Mouse (Mus musculus) forebrain, embryonic 12.5 days (tissue): ENCODE data around the gene Zfp59. TPM values are rescaled to one million over a fixed set of nuclear protein-coding genes. Genes with fewer than 3 reads are reported as not detected.
"Not testable (repeated sequence)": the region's sequence is repeated elsewhere in the genome, so short reads cannot be mapped to it uniquely, and the experiment has no call there.

Experiments used
- ATAC-seq: fragments of 200-750 bp; cut with Nextera tagmentation; 2 replicates; pipeline ENCODE4 v1.8.0; 2017; ENCODE audit warnings: moderate TSS enrichment; ENCODE audit not compliant: low FRiP score
- H3K27ac ChIP-seq: fragments of 300-500 bp; sonication (generic); 2 replicates; pipeline ENCODE4 v1.5.1; 2016; ENCODE audit warnings: mild to moderate bottlenecking
- H3K27me3 ChIP-seq: fragments of 300-500 bp; sonication (generic); 2 replicates; pipeline ENCODE4 v1.6.1; 2016; ENCODE audit warnings: mild to moderate bottlenecking
- H3K36me3 ChIP-seq: fragments of 300-500 bp; sonication (generic); replicated peaks from 2 replicates; pipeline ENCODE4 v1.6.1; 2016; ENCODE audit warnings: mild to moderate bottlenecking
- H3K4me1 ChIP-seq: fragments of 300-500 bp; sonication (generic); 2 replicates; pipeline ENCODE4 v1.6.1; 2016
- H3K4me2 ChIP-seq: fragments of 300-500 bp; sonication (generic); 2 replicates; pipeline ENCODE4 v1.6.1; 2016; ENCODE audit warnings: mild to moderate bottlenecking, moderate library complexity
- H3K4me3 ChIP-seq: fragments of 300-500 bp; sonication (generic); replicated peaks from 2 replicates; pipeline ENCODE4 v1.5.1; 2016; ENCODE audit warnings: mild to moderate bottlenecking
- H3K9ac ChIP-seq: fragments of 300-500 bp; sonication (generic); 2 replicates; pipeline ENCODE4 v1.6.1; 2016; ENCODE audit warnings: mild to moderate bottlenecking
- H3K9me3 ChIP-seq: fragments of 300-500 bp; sonication (generic); 2 replicates; pipeline ENCODE4 v1.6.1; 2016
- WGBS: fragments of 180-500 bp; shearing (Covaris S2); methylation state at CpG from one replicate; pipeline ENCODE4 v1.1.7; 2016; 5-methylcytosine and 5-hydroxymethylcytosine counted together
- polyA plus RNA-seq: library from polyadenylated mRNA; unstranded; fragments of >200 nt; fragmentation: Nextera tagmentation; extraction: Ambion mirVana; gene quantifications from 2 replicates; pipeline ENCODE4 v1.2.1, GENCODE M21; 2016

Zfp59 gene
- polyA plus RNA-seq, 1 experiment from 2014 or later, result 11.7 TPM

DNA sequence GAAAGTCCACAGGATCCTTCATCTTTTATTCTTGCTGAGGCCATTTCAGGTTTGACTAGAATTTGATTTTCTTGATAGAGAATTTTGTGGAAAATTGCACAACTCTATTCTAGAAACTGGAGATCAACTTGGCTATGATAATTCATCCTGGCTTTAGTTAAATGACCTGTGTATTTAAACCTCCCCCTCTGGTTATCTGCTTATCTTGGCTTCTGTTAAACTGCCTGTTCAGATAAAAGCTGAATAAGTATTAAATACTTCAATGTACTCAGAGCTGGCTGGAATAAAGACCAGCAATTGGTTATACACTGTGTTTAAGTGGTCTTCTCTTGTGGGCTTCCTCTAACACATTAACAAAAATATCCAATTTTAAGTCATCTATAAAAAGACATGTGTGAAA is 15.8 kb upstream of the Zfp59 start:
- Histone ChIP-seq H3K4me3 (no peak overlapping the region), H3K36me3 (peaks cover 28% of the 10 kb centered on the region), H3K9me3 (0 out of 2 replicates have a peak, but pooled peaks cover 4% of the 10 kb centered on the region), H3K27ac (no peak overlapping the region), H3K4me2 (no peak overlapping the region), H3K9ac (no peak overlapping the region), H3K4me1 (no peaks in the 10 kb centered on the region), H3K27me3 (no peaks in the 10 kb centered on the region)
- no peak for ATAC-seq

DNA sequence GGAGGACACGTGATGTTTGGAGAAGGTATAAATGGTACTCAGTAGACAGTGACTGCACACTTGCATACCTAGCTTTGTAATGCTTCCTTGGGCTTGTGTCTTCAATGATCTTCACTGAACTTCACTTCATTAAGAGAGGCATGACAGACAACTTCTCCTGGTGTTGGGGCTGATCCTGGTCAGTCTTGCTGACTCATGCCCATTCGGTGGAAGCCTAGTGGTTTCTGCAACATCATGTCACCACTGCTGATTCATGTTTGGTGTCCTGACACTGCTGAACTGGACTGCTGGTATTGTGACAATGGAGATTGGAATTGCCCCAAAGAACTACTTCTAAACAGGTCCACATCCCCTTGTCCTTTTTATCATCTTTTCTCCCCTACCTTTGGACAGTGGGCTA is 4.3 kb upstream of the Zfp59 start:
- no peak overlapping the region for H3K9ac ChIP-seq
- no peak overlapping the region for H3K27ac ChIP-seq
- H3K27me3 ChIP-seq, result peaks cover 5% of the 10 kb centered on the region; the same call in 1 of the 2 replicates
- H3K4me3 ChIP-seq, result no peak overlapping the region
- WGBS, result 91% methylated on average over 2 of the region's 2 CpGs
- H3K36me3 ChIP-seq, result no peaks in the 10 kb centered on the region
- H3K4me2 ChIP-seq, result no peak overlapping the region
- H3K9me3 ChIP-seq, result no peaks in the 10 kb centered on the region
- H3K4me1 ChIP-seq, result peaks cover 3% of the 10 kb centered on the region
- no peak for ATAC-seq

DNA sequence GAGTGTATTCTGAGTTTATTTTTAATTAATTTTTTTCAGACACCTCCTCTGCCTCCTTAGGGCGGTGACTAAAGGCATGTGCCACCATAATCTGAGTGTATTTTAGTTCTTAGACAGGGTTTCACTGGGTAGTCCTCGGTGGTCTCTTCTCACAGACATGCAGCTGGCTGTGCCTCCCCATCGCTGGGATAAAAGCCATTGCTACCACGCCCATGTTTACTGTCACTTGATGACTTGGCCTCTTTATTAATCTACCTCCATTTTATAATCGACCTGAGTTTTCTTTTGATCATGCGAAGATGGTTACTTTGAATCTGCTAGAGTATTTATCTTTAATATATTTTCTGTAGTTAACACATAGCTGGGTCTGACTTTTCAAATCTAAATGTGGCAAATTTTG is 511 bp upstream of the Zfp59 start:
- Histone ChIP-seq H3K4me2 (peak overlapping the region; percentile 62), H3K27me3 (no peaks in the 10 kb centered on the region), H3K36me3 (no peaks in the 10 kb centered on the region), H3K9ac (peak overlapping the region; percentile 66), H3K27ac (peak overlapping the region; percentile 85), H3K4me3 (peak overlapping the region; percentile 58), H3K9me3 (no peaks in the 10 kb centered on the region), H3K4me1 (peaks cover 14% of the 10 kb centered on the region)
- WGBS, result 30% methylated on average over 6 of the region's 6 CpGs
- ATAC-seq, result peak; percentile 34; the same call in 1 of the 2 replicates

DNA sequence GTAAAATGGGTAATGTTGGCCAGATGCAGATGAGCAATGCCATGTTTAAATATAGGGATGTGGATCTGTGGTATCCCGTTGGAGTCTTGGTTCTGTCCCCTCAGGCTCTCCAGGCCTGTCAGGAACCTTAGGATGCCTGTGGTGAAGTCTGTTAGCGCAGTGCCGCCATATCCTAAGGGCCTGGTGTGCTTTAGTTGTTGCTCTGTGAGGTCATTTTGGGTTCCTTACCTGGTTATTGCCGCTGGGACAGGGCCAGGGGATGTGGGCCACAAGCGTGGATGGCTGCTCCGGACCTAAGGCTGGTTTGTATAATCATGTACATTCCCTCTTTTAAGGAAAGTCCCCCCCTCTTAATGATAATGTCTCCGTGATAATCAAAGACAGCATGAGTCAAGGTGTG is 1.2 kb downstream of the Zfp59 start:
- Histone ChIP-seq H3K4me2 (peak overlapping the region; percentile 62), H3K4me3 (no peak overlapping the region; the same call in 1 of the 2 replicates), H3K9me3 (no peaks in the 10 kb centered on the region), H3K4me1 (peaks cover 14% of the 10 kb centered on the region), H3K36me3 (peaks cover 5% of the 10 kb centered on the region), H3K27ac (no peak overlapping the region), H3K9ac (peak overlapping the region; percentile 66; the same call in 1 of the 2 replicates), H3K27me3 (no peaks in the 10 kb centered on the region)
- WGBS, result 92% methylated on average over 7 of the region's 7 CpGs
- ATAC-seq, result no peak

DNA sequence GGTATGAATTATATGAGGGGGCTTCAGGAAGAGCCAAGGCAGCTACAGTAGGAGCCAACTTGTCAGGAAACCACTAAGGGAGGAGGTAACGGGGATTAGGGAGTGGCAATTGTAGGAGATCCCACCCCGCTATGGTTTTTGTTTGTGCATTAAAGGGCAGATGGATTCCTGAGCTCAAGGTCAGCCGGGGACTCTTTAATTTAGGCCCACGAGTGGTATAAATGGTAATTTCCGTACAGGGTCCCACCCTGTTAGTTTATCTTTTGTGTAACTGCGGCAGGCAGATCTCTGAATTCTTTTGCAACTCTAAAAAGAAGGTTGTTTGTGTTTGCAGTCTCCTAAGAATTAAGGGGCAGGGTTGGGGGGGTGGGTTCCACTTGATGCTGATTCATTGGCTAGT is 1.7 kb downstream of the Zfp59 start:
- WGBS, result 85% methylated on average over 6 of the region's 6 CpGs
- Histone ChIP-seq H3K27ac (no peak overlapping the region), H3K4me1 (peaks cover 14% of the 10 kb centered on the region), H3K36me3 (peaks cover 10% of the 10 kb centered on the region), H3K4me2 (no peak overlapping the region), H3K27me3 (no peaks in the 10 kb centered on the region), H3K9me3 (no peaks in the 10 kb centered on the region), H3K4me3 (no peak overlapping the region), H3K9ac (no peak overlapping the region)
- ATAC-seq, result no peak

DNA sequence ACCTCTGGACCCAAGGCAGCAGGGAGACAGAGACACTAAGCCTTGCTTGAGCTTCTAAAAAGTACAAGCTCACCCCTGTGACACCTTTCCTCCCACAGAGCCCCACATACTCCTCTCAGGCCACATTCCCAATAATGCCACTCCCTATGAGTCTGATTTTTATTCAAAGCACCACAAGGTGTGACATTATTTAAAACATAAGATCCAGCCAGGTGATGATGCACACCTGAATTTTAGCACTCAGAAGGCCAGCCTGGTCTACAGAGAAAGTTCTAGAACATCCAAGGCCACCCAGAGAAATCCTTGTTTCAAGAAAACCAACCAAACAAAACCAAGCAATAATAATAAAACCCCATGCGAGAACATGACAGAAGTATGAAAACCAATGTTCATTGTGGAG is 18.8 kb downstream of the Zfp59 start, which contains the start of gene Zfp607a:
Zfp607a (plus strand) TSS at position 301 of the 400 bp plus-strand sequence.
- WGBS, result 100% methylated on average over 1 of the region's 1 CpGs
- Histone ChIP-seq H3K4me2 (no peak within 1 kb of the TSS), H3K9ac (no peak within 1 kb of the TSS), H3K27me3 (no peaks in the 10 kb centered on the region), H3K36me3 (peaks cover 28% of the 10 kb centered on the region), H3K27ac (no peak within 1 kb of the TSS), H3K4me3 (no peak within 1 kb of the TSS), H3K9me3 (no peaks in the 10 kb centered on the region), H3K4me1 (peaks cover 21% of the 10 kb centered on the region)
- ATAC-seq, result no peak

DNA sequence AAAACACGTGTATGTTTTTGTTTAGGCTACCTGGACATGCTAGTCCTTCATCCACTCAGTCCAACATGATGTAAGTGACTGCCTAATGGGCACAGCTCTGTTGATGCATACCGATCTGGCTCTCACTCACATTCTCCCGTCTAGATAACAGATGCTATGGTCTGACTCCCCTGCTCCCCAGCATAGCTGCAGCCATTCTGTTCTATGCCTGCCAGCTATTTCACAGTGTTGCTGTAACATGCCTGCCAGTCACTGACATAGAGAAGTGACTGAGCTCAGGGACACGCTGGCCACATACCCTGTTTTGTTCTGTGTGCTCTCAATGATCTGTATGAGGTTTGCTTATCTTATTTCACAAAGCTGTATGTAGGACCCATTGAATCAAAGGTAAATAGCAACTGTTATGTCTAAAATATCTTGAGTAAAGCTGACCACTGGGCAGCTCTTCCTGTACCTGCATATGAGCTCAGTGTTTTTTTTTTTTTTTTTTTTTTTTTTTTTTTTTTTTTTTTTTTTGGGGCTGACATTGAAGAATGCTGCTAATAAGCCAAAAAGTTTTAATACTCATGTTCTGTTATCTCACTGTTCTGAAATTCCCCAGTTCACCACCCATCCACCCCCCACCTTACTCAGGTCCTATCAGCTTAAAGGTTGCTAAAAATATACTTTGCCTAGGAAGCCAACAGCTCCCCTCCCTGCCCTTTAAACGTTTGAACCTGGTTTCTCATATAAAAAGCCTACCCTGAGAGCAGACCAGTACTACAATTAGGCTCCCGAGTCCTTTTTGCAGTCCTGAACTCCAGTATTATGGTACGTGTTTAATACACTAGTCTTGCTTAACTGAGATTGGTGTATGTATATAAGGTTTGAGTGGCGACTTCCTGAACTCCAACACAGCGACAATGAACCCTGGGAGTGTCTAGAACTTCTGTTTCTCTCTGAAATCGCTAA is 21.2 kb downstream of the Zfp59 start:
- 31% methylated on average over 10 of the region's 10 CpGs for WGBS
- peaks cover 24% of the 10 kb centered on the region for H3K36me3 ChIP-seq
- no peaks in the 10 kb centered on the region for H3K9me3 ChIP-seq
- H3K4me2 ChIP-seq, result peak overlapping the region; percentile 81
- ATAC-seq, result no peak
- H3K27me3 ChIP-seq, result no peaks in the 10 kb centered on the region
- 0 out of 2 replicates have a peak overlapping the region, but pooled peaks have one; percentile 38 for H3K27ac ChIP-seq
- H3K4me1 ChIP-seq, result peaks cover 21% of the 10 kb centered on the region
- H3K4me3 ChIP-seq, result peak overlapping the region; percentile 55
- peak overlapping the region; percentile 75 for H3K9ac ChIP-seq

DNA sequence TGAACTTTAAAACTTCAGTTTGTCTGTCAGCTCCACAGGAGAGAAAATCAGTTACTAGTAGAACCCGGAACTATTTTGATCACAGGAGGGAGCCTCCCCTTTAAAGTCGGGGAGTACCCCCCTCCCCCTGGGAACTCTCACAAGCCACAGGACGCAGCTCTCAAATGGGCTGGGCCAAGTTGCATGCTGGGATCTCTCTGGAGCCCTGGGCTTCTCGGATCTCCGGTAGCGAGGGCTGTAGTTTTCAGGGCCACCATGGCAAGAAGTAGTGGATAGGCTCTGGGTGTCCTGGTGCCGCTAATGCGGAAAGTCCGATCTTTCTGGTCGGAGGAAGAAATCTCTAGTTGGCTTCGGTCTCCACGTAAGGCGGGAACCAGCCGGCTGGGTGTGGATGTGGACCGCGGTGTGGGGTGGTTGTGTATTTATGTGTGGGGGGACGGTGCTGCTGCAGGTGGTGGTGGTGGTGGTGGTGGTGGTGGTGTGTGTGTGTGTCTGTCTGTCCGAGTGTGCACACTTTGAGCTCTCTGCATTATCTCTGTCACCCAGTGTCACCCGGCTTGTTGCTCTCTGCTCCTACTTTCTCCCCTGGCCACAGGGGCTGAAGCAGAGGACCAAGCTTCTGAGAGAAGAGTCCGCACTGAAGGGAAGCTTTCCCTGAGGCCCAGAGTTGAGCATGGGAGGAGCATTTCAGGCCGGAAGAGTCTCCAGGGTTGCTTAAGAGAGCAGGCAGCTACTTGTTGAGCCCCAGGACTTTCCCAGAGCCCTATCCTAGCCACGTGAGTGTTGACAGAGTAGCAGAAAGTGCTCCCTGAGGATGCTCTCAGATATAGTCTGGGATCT is 22.2 kb downstream of the Zfp59 start:
- peak overlapping the region; percentile 75 for H3K9ac ChIP-seq
- under 1% methylated on average over 22 of the region's 22 CpGs for WGBS
- peak overlapping the region; percentile 55 for H3K4me3 ChIP-seq
- no peaks in the 10 kb centered on the region for H3K27me3 ChIP-seq
- H3K4me2 ChIP-seq, result peak overlapping the region; percentile 81
- ATAC-seq, result peak; percentile 83
- peaks cover 21% of the 10 kb centered on the region for H3K4me1 ChIP-seq
- no peaks in the 10 kb centered on the region for H3K9me3 ChIP-seq
- peak overlapping the region; percentile 38; the same call in 1 of the 2 replicates for H3K27ac ChIP-seq
- peaks cover 21% of the 10 kb centered on the region for H3K36me3 ChIP-seq

DNA sequence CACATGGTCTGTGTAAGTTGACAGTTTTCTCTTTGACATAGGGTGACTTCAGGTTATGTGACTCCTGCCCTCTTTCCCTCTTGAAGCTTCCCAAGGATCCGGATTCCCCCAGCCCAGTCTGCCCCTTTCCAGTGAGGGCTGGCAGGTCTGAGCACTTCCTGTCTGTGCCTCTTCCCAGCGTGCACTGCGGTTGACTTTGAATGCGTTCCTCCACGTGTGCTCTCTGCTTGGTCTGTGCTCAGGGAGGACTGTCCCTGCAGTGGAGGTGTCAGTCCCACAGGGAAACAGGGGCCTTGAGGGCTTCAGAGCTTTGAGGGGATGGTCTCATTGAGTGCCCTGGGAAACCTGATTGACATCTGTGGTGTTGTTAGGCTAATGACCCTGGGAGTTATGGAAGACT is 24.2 kb downstream of the Zfp59 start:
- not testable (repeated sequence) for ATAC-seq, H3K4me3 ChIP-seq, H3K9me3 ChIP-seq, H3K27ac ChIP-seq, H3K27me3 ChIP-seq, H3K4me2 ChIP-seq, H3K9ac ChIP-seq
- H3K4me1 ChIP-seq, result peaks cover 21% of the 10 kb centered on the region
- 91% methylated on average over 5 of the region's 5 CpGs for WGBS
- H3K36me3 ChIP-seq, result peaks cover 29% of the 10 kb centered on the region

DNA sequence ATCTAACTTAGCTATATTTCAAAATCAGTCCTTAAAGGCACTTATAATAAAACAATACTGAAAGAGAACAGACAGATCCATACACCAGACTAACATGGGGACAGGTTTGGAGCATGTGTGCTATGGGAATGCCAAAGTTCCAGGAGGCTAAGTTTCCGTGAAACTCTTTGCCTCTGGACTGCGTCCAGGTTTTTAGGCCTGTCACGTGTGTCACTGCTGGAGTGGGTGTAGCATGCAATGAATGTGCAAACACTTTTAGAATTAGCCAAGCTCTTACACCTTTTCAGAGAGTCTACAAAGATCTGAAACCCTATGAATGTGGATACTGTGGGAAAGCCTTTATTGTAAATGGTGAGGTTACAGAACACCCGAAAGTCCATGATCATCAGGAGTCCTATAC is 43.3 kb downstream of the Zfp59 start:
- H3K4me3 ChIP-seq, result no peak overlapping the region
- no peak for ATAC-seq
- H3K9me3 ChIP-seq, result no peaks in the 10 kb centered on the region; the same call in 1 of the 2 replicates
- peaks cover 61% of the 10 kb centered on the region for H3K36me3 ChIP-seq
- no peak overlapping the region for H3K4me2 ChIP-seq
- no peak overlapping the region for H3K27ac ChIP-seq
- H3K4me1 ChIP-seq, result no peaks in the 10 kb centered on the region
- no peak overlapping the region for H3K9ac ChIP-seq
- WGBS, result 95% methylated on average over 4 of the region's 4 CpGs
- no peaks in the 10 kb centered on the region for H3K27me3 ChIP-seq

DNA sequence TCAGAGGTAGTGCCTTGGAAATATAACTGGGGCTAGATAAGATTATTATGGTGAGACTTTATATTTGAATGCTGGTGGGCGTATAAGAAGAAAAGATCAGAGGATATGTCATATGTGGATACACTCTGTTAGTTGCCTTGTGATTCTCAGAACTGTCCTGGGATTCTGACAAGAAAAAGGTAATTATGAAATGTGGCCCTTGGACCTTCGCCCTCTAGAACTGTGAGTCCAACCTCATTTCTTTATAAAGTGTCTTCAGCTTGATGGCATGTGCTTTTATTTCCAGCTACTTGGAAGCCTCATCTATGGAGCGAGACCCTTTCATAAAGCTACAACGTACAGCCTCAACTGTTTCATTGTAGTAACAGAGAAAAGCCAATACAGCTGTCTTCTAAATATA is 62.2 kb downstream of the Zfp59 start:
- H3K36me3 ChIP-seq, result no peaks in the 10 kb centered on the region
- H3K4me1 ChIP-seq, result no peaks in the 10 kb centered on the region
- 0 out of 2 replicates have a peak, but pooled peaks cover 8% of the 10 kb centered on the region for H3K9me3 ChIP-seq
- H3K27ac ChIP-seq, result no peak overlapping the region
- no peaks in the 10 kb centered on the region for H3K27me3 ChIP-seq
- ATAC-seq, result no peak
- H3K4me2 ChIP-seq, result no peak overlapping the region
- no peak overlapping the region for H3K9ac ChIP-seq
- H3K4me3 ChIP-seq, result no peak overlapping the region
- 90% methylated on average over 4 of the region's 4 CpGs for WGBS
